Mouse (Mus musculus): ENCODE results near the gene Atp6v0e2. TPM values are rescaled to one million over a fixed set of nuclear protein-coding genes. Genes with fewer than 3 reads are reported as not detected.

The Atp6v0e2 gene
- polyA plus RNA-seq, 1 experiment from 2014 or later = 2.3 TPM

- no peaks in the 10 kb centered on the region for H3K4me1 ChIP-seq
- H3K27ac ChIP-seq = no peak overlapping the region
- 0 out of 2 replicates have a peak, but pooled peaks cover 8% of the 10 kb centered on the region for H3K36me3 ChIP-seq
- H3K4me3 ChIP-seq = no peak overlapping the region
- H3K9me3 ChIP-seq (replicated peaks) = no peaks in the 10 kb centered on the region
- no peaks in the 10 kb centered on the region for H3K27me3 ChIP-seq (replicated peaks)
- H3K9ac ChIP-seq = no peak overlapping the region
- ATAC-seq = no peak
- WGBS (ENCODE audit: insufficient replicate concordance) = 88% methylated on average over 4 of the region's 4 CpGs
- no peak overlapping the region for H3K4me2 ChIP-seq
Measured at GRCm38 (mm10) chr6:48565693-48566310, 28.4 kb downstream of the Atp6v0e2 start.

- Histone ChIP-seq H3K4me2 (no peak overlapping the region), H3K36me3 (0 out of 2 replicates have a peak, but pooled peaks cover 8% of the 10 kb centered on the region), H3K4me1 (no peaks in the 10 kb centered on the region), H3K27me3 (replicated peaks) (no peaks in the 10 kb centered on the region), H3K9ac (no peak overlapping the region), H3K9me3 (replicated peaks) (no peaks in the 10 kb centered on the region), H3K27ac (no peak overlapping the region), H3K4me3 (no peak overlapping the region)
- WGBS (ENCODE audit: insufficient replicate concordance) = 73% methylated on average over 5 of the region's 5 CpGs
- no peak for ATAC-seq
Measured at GRCm38 (mm10) chr6:48566312-48566711, 28.9 kb downstream of the Atp6v0e2 start.

GRCm38 (mm10) chr6:48568036-48568984 lies 30.9 kb downstream of the Atp6v0e2 start:
- Histone ChIP-seq H3K27ac (no peak overlapping the region), H3K9ac (no peak overlapping the region), H3K36me3 (0 out of 2 replicates have a peak, but pooled peaks cover 8% of the 10 kb centered on the region), H3K4me2 (no peak overlapping the region), H3K4me3 (no peak overlapping the region), H3K4me1 (peaks cover 9% of the 10 kb centered on the region; the same call in 1 of the 2 replicates), H3K27me3 (replicated peaks) (no peaks in the 10 kb centered on the region), H3K9me3 (replicated peaks) (no peaks in the 10 kb centered on the region)
- 72% methylated on average over 21 of the region's 21 CpGs for WGBS (ENCODE audit: insufficient replicate concordance)
- ATAC-seq = no peak

- 75% methylated on average over 8 of the region's 8 CpGs for WGBS (ENCODE audit: insufficient replicate concordance)
- H3K4me3 ChIP-seq = no peak overlapping the region
- no peak overlapping the region for H3K27ac ChIP-seq
- H3K9me3 ChIP-seq (replicated peaks) = no peaks in the 10 kb centered on the region
- no peaks in the 10 kb centered on the region for H3K27me3 ChIP-seq (replicated peaks)
- H3K36me3 ChIP-seq = 0 out of 2 replicates have a peak, but pooled peaks cover 8% of the 10 kb centered on the region
- H3K4me2 ChIP-seq = no peak overlapping the region
- H3K4me1 ChIP-seq = peaks cover 10% of the 10 kb centered on the region; the same call in 1 of the 2 replicates
- H3K9ac ChIP-seq = no peak overlapping the region
- ATAC-seq = no peak
Measured at GRCm38 (mm10) chr6:48569065-48569807, 31.8 kb downstream of the Atp6v0e2 start.

GRCm38 (mm10) chr6:48572014-48572413 lies 34.6 kb downstream of the Atp6v0e2 start:
- H3K4me2 ChIP-seq = no peak overlapping the region
- WGBS (ENCODE audit: insufficient replicate concordance) = 81% methylated on average over 5 of the region's 5 CpGs
- ATAC-seq = no peak
- H3K27ac ChIP-seq = no peak overlapping the region
- no peak overlapping the region for H3K9ac ChIP-seq
- H3K9me3 ChIP-seq (replicated peaks) = no peaks in the 10 kb centered on the region
- no peak overlapping the region for H3K4me3 ChIP-seq
- no peaks in the 10 kb centered on the region for H3K27me3 ChIP-seq (replicated peaks)
- H3K36me3 ChIP-seq = no peaks in the 10 kb centered on the region
- peaks cover 10% of the 10 kb centered on the region; the same call in 1 of the 2 replicates for H3K4me1 ChIP-seq

- H3K9me3 ChIP-seq (replicated peaks) = no peaks in the 10 kb centered on the region
Measured at GRCm38 (mm10) chr6:48572572-48573061, 35.2 kb downstream of the Atp6v0e2 start, which contains the start of gene Rarres2. Rarres2 (minus strand) TSS chr6:48572789.

GRCm38 (mm10) chr6:48573280-48573679 lies 35.9 kb downstream of the Atp6v0e2 start:
- Histone ChIP-seq H3K27ac (no peak overlapping the region), H3K9ac (no peak overlapping the region), H3K4me3 (no peak overlapping the region), H3K4me2 (no peak overlapping the region), H3K4me1 (peaks cover 10% of the 10 kb centered on the region; the same call in 1 of the 2 replicates), H3K36me3 (no peaks in the 10 kb centered on the region), H3K27me3 (replicated peaks) (no peaks in the 10 kb centered on the region), H3K9me3 (replicated peaks) (no peaks in the 10 kb centered on the region)
- WGBS (ENCODE audit: insufficient replicate concordance) = 41% methylated on average over 10 of the region's 10 CpGs
- ATAC-seq = 0 out of 2 replicates have a peak, but pooled peaks have one; percentile 15

More at GRCm38 (mm10) chr6:48572572-48573061, 35.2 kb downstream of the Atp6v0e2 start, which contains the start of gene Rarres2:
- ATAC-seq = no peak
- Histone ChIP-seq H3K4me3 (no peak within 1 kb of the TSS), H3K27me3 (replicated peaks) (no peaks in the 10 kb centered on the region), H3K9ac (no peak within 1 kb of the TSS), H3K27ac (no peak within 1 kb of the TSS), H3K4me2 (no peak within 1 kb of the TSS), H3K36me3 (no peaks in the 10 kb centered on the region), H3K4me1 (peaks cover 10% of the 10 kb centered on the region; the same call in 1 of the 2 replicates)
- 49% methylated on average over 6 of the region's 6 CpGs for WGBS (ENCODE audit: insufficient replicate concordance)

GRCm38 (mm10) chr6:48573981-48574380 lies 36.6 kb downstream of the Atp6v0e2 start:
- H3K4me2 ChIP-seq = no peak overlapping the region
- no peak overlapping the region for H3K4me3 ChIP-seq
- H3K36me3 ChIP-seq = no peaks in the 10 kb centered on the region
- H3K9me3 ChIP-seq (replicated peaks) = no peaks in the 10 kb centered on the region
- no peak overlapping the region for H3K27ac ChIP-seq
- 60% methylated on average over 3 of the region's 3 CpGs for WGBS (ENCODE audit: insufficient replicate concordance)
- no peak overlapping the region for H3K9ac ChIP-seq
- ATAC-seq = no peak
- peaks cover 10% of the 10 kb centered on the region; the same call in 1 of the 2 replicates for H3K4me1 ChIP-seq
- H3K27me3 ChIP-seq (replicated peaks) = no peaks in the 10 kb centered on the region

GRCm38 (mm10) chr6:48578736-48579135 lies 41.3 kb downstream of the Atp6v0e2 start:
- 0 out of 2 replicates have a peak, but pooled peaks cover 3% of the 10 kb centered on the region for H3K4me1 ChIP-seq
- H3K36me3 ChIP-seq = no peaks in the 10 kb centered on the region
- no peak overlapping the region for H3K4me2 ChIP-seq
- no peaks in the 10 kb centered on the region for H3K27me3 ChIP-seq (replicated peaks)
- no peak overlapping the region for H3K4me3 ChIP-seq
- 30% methylated on average over 5 of the region's 5 CpGs for WGBS (ENCODE audit: insufficient replicate concordance)
- no peak overlapping the region for H3K9ac ChIP-seq
- no peaks in the 10 kb centered on the region for H3K9me3 ChIP-seq (replicated peaks)
- no peak overlapping the region for H3K27ac ChIP-seq
- ATAC-seq = no peak

GRCm38 (mm10) chr6:48579215-48579648 lies 41.8 kb downstream of the Atp6v0e2 start:
- H3K9me3 ChIP-seq (replicated peaks) = no peaks in the 10 kb centered on the region
- H3K36me3 ChIP-seq = no peaks in the 10 kb centered on the region
- WGBS (ENCODE audit: insufficient replicate concordance) = 8% methylated on average over 5 of the region's 5 CpGs
- H3K27me3 ChIP-seq (replicated peaks) = no peaks in the 10 kb centered on the region
- ATAC-seq = no peak
- no peak overlapping the region for H3K27ac ChIP-seq
- H3K4me2 ChIP-seq = no peak overlapping the region
- H3K4me1 ChIP-seq = 0 out of 2 replicates have a peak, but pooled peaks cover 3% of the 10 kb centered on the region
- H3K4me3 ChIP-seq = no peak overlapping the region
- H3K9ac ChIP-seq = no peak overlapping the region

GRCm38 (mm10) chr6:48581257-48581656 lies 43.8 kb downstream of the Atp6v0e2 start:
- H3K4me3 ChIP-seq = no peak overlapping the region
- ATAC-seq = no peak
- WGBS (ENCODE audit: insufficient replicate concordance) = 38% methylated on average over 3 of the region's 3 CpGs
- 0 out of 2 replicates have a peak, but pooled peaks cover 3% of the 10 kb centered on the region for H3K4me1 ChIP-seq
- H3K27me3 ChIP-seq (replicated peaks) = no peaks in the 10 kb centered on the region
- H3K9me3 ChIP-seq (replicated peaks) = no peaks in the 10 kb centered on the region
- H3K36me3 ChIP-seq = no peaks in the 10 kb centered on the region
- no peak overlapping the region for H3K9ac ChIP-seq
- no peak overlapping the region for H3K27ac ChIP-seq
- H3K4me2 ChIP-seq = no peak overlapping the region

All from liver, embryonic 12.5 days (tissue).